Mouse (Mus musculus): Measurements from ENCODE around the gene Hmgcl. TPM values are rescaled to one million over a fixed set of nuclear protein-coding genes. Genes with fewer than 3 reads are reported as not detected.
"Not testable (repeated sequence)": the region's sequence is repeated elsewhere in the genome, so short reads cannot be mapped to it uniquely, and the experiment has no call there.

Gene Hmgcl
- polyA plus RNA-seq, 2 experiments from 2014 or later, result 73.7 to 104 TPM

DNA sequence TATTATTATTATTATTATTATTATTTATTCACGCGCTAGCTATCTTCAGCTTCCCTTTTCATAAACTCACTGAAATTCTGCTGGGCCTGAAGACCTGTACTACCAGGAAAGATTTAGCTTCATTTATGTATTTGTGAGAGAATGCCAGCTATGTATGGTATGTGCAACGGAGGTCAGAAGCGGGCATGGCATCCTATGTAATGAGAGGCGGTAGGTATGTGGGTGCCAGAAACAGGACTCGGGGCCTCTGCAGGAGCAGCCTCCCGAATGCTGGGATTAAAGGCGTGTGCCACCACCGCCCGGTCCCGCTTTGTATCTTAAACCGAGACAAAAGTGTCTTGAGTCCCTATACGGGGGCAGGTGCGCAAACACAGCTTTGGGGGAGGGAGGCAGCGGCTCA is 16.7 kb downstream of the Hmgcl start:
- ATAC-seq, result peak; percentile 10

DNA sequence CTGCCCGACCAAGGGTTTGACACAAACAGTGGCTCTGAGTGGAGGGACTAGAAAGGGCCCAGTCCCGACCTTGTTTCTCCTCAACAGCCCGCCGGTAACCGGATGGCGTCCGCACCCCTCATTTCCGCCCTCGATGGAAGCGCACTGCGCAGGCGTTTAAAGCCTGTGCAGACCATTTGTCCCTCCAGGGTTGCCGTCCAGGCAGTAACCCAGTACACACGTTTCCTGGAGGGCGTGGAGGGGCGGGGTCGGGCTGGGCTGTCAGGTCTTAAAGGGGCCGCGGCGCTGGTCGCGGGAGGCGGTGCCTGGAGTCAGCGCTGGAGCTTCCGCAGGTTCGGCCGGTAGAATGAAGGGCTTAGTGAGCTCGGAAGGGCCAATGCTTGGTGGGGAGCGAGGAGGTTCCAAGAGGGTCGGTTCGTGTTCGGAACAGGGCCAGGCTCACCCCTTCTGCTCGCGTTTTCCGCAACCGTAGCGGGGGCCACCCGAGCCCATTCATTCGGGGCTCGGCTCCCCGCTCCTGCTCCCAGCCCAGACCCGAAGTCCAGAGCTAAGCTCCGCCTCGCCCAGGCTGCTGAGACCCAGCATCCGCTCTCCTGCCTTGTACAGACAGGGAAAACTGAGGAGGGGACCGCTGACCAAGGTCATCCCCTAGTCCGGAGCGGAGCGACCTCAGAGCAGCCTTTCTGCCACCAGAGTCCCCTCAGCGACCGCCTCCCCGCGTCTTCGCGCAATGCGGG is 17.4 kb downstream of the Hmgcl start, which contains the start of gene Gale:
Gene Gale (plus strand): TSS at position 271 of the 737 bp plus-strand sequence.
- ATAC-seq, result peak; percentile 92

DNA sequence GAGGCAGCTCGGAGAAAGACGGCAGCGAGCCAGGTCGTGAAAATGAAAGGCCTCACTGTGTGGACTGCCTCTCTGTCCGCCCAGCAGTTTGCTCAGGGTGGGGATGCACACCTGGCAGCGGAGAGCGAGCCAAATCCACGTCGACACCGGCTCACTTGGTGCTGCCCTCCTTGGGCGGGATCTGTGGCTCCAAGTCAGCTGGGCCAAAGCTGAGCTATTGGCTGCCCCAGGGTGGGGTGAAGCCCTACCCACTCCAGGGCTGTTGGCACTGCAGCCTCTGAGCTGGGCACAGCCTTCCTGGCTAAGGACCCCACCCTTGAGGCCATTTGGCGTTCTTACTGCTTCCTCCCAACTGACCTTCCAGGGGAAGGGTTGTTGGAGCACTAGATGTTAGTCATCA is 18.2 kb downstream of the Hmgcl start:
- ATAC-seq, result no peak

DNA sequence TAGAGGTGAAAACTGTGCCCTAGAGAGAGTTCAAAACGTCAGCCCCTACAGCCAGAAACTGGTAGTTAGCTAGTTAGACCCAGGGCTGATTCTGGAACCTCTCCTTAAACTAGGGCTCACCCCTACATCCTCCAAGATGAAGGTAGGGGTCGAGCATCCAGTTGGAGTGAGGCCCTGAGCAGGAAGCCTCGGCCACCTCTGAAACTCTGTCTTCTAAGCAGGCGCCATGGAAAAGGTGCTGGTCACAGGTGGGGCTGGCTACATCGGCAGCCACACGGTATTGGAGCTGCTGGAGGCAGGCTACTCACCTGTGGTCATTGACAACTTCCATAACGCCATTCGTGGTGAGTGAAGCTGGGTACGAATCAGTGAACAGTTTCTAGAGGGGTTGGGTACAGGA is 18.9 kb downstream of the Hmgcl start:
- no peak for ATAC-seq

DNA sequence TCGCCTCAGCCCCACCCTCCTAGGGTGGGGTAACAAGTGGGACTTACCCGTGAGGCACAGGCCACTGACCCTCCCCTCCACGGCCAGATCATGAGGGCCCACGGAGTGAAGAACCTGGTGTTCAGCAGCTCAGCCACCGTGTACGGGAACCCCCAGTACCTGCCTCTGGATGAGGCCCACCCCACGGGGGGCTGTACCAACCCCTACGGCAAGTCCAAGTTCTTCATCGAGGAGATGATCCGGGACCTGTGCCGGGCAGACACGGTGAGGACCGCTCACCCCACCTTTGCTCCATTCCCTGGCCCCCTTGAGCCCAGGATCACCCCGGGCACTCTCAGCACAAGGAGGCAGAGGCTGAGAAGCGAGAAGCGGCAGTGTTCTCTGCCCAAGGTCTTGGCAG is 20.0 kb downstream of the Hmgcl start:
- ATAC-seq, result no peak

DNA sequence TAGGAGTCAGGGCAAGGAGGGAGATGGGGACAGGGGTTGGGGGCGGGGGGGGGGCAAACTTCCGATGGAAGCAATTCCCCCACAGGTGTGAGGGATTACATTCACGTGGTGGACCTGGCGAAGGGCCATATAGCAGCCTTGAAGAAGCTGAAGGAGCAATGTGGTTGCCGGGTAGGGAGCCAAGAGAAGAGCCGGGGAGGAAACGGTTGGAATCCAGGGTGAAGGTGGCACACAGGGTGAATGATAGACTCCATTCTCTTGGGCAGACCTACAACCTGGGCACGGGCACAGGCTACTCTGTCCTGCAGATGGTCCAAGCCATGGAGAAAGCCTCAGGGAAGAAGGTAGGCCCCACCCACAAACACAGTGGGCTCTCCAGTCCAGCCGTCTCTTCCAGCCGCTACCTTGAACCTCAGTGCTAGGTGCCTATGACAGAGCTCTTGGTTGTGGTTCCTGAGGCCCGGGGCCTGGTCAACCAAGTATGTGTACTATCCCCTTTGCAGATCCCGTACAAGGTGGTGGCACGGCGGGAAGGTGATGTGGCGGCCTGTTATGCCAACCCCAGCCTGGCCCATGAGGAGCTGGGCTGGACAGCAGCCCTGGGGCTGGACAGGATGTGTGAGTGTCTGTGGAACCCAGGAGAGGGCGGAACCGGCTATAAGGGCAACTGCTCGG is 21.0 kb downstream of the Hmgcl start:
- no peak for ATAC-seq

DNA sequence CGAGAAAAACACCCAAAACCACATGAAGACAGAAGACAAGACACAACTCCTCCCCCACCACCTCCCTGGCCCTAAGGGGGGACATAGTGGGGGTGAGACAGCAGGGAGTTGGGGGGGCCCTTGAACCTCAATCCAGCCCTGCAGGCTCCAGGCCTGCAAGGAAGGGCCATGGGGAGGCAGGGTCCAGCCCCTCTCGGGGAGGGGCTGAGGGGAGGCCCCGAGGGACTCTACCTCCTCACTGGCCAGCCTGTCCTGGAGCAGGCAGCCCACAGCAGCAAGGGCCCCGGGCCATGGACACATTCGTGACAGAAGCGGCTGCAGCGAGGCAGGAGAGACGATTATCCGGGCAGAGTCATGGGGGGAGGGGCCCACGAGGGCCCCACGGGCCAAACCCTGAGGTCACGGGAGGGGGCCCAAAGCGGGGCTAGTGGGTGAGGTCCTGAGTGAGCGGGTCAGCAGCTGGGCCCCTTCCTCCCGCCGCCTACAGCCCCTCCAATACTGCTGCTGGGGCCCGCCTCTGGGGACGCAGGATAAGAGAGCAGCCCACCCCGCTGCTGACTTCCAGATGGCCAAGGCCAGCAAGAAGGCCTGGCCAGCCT is 22.1 kb downstream of the Hmgcl start:
- ATAC-seq, result no peak

DNA sequence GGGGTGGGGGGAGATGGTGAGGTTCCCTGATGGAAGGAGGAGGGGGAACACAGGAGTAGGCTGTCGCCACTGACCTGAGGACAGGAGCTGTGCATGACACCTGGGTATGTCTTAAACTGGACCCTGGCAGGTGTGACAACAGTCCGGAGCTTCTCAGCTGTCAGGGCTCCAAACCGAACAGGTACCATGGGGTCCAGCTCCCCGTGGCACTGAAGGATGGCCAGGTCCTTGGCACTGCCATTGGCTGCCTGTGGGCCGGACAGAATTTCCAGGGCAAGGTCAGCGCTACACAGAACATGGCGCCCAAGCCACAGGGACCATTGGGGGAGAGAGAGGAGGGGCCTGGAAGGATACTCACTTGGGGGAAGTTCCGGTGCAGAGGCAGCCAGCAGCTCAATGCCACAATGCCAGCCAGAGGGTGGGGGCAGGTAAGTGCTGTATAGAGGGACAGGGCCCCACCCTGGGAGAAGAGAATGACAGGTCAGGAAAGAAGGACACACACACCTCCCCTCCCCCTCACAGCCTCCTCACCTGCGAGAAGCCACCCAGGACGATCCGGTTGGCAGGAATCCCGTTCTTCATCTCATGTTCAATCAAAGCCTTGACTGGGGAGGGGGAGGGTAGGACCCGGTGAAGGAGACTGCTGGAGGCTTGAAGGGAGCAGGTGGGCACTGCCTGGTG is 23.0 kb downstream of the Hmgcl start:
- ATAC-seq, result no peak

DNA sequence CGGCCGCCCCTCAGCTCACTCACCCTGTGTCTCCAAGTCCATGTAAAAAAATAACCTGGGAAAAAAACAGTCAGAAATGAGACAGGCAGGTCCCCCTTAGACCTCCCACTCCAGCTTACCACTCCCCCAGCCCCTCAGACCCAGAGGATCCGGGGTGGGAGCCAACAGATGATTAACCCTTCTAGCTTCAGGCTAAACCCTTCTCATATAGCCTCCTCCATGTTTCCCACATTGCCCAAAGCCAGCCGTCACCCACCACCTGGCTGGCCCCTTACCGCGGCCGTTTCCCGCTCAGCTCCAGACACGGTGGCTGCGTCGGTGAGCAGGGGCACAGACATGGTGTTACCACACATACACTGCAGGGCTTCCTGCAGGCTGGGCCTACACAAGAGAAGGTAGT is 24.3 kb downstream of the Hmgcl start:
- ATAC-seq, result no peak

DNA sequence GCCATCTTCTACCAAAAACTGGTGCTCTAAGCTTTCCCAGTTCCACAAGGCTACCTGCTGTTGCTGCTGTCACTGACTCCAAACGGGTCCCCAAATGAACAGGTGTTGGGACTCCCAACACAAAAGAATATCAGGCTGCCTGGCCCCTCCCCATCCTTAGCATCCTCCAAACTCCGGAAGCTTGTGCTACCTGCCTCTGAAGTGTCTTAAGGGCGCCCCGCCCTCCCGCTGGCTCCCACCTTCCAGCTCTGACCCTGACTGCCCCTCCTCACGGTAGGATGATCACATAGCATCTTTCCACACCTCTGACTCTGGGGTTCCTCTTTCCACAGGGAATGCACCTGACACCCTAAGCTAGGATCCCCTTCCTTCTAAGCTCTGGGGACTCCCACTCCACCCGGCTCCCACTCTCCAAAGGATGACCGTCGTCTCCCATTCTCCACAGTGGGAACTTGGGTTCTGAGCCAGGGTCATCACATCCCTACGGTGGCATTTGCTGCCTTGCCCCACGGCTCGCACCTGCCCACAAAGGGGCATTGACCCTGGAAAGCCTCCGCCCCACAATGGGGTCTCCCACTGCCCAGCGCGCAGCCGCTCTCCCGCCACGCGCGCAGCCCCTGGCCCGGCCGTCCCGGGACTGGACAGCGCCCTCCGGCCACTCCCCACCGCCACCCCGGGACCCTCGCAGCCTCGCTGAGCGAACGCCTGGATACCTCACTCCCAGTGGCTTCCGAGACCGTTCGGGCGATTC is 25.7 kb downstream of the Hmgcl start:
- peak; percentile 38 for ATAC-seq

DNA sequence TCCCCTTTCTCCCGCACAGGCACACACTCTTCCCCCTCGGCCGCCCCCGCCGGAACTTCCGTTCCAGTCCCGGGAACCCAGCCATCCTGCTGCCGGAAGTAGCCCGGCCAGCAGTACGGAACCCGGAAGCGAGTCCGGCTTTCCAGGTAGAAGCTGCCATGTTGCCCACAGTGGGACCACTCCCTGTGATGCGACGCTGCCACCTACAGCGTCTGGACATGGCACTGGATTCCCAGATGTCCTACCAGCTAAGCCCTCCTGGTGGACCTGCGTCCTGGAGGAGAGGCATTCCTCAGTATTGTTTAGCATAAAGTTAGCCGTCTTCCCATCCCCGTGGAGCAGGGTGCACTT is 26.3 kb downstream of the Hmgcl start, which contains the start of gene Lypla2:
Gene Lypla2 (minus strand): TSS at position 71 of the 351 bp plus-strand sequence.
- ATAC-seq, result peak; percentile 84

DNA sequence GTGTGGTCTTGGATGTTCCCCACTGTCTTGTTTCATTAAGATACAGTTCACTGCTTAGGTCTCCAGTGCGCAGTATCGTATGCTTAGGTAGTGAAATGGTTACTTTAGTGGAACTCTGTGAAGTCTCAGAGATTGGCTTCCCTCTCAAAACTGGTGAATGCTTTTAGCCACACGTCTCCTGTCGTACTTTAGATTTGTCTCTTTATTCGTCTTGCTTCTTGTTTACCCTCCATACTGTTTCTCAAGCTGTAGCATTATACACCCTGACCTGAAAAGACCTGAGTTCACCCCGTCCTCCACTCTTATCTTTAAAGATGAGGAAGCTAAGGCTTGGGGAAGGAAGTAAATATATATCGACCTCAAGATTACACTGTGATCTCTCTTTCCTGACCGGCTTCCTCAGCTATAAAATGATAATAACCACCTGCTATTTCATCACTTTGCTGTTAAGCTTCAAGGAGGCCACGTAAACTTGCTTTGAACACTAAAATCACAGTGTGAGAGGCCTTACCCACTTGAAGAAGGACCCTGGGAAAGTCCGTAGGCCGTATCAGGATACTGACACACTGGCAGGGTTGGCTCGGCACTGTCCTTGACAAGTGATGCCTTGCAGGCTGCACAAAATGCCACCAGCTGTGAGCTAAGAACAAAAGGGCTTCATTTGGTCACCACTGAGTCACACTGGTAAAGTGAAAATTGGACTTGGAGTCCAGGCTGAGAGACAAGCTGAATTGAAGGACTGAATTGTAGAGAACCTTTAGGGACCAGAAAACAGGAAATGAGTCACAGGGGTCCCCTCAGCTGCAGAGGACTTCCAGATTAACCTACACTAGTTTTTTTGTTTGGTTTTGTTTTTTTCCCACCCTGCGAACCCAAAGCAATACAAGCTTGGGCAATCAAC is 26.9 kb downstream of the Hmgcl start:
- ATAC-seq, result peak; percentile 30

DNA sequence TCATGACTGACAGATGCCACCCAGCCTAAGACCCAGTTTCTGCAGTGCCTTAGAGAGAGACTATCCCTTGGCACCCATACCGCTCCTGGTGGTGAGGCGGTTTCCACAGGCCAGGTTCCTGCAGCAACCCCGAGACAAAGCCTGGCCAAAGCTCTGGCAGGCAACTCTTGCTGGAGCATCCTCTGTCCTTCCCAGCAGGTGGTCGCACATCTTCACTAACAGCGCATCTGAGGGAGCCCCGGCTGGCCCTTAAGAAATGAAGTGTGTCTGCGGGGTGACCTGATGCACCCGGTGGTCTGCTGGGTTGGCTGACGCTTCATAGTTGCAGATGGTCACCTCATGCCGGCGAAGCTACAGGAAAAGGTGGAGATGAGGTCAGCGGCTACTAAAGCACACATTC is 29.9 kb downstream of the Hmgcl start:
- no peak for ATAC-seq

DNA sequence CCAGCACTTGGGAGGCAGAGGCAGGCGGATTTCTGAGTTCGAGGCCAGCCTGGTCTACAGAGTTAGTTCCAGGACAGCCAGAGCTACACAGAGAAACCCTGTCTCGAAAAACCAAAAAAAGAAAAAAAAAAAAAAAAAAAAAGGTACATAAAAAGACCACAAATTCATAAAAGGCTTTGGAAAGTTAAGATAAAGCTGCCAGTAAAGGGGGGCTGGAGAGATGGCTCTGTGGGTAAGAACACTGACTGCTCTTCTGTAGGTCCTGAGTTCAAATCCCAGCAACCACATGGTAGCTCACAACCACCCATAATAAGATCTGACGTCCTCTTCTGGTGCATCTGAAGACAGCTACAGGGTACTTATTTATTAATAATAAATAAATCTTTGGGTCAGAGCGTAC is 34.0 kb downstream of the Hmgcl start:
- ATAC-seq, result not testable (repeated sequence)

DNA sequence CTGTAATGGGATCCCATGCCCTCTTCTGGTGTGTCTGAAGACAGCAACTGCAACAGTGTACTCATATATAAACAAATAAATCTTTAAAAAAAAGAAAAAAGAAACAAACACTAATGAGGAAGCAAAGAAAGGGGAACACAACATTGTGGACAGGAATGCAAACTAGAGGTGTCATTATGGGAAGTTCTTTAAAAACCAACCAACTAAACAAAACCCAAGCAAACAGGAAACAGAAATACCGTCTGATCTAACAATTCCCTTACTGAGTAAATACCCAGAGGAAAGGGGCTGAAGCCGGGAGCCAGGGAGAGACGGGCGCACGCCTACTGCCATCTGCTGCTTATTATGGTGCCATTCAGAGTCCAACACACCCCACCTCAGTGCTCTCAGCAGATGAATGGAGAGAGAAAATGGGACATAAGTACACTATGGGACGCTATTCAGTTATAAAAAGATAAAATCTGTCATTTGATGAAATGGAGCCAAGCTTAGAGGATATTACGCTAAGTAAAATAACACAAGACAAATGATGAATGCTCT is 35.3 kb downstream of the Hmgcl start:
- no peak for ATAC-seq

DNA sequence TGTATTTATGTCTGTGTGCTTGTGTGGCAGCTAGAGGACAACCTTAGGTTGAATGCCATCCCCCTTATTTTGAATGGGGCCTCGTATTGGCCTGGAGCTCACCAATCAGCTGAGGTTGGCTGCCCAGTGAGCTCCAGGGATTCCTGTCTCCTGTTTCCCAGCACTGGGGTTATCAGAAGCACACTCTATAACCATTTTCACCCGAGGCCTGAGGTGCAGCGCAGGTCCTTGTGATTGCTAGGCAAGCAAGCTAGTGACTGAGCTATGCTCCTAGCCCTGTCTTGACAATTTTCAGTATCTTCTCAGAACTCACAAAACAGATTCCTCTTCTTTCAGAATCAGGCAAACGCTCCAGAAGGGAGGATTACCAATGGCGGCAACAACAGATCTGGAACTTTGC is 38.3 kb downstream of the Hmgcl start:
- no peak for ATAC-seq

DNA sequence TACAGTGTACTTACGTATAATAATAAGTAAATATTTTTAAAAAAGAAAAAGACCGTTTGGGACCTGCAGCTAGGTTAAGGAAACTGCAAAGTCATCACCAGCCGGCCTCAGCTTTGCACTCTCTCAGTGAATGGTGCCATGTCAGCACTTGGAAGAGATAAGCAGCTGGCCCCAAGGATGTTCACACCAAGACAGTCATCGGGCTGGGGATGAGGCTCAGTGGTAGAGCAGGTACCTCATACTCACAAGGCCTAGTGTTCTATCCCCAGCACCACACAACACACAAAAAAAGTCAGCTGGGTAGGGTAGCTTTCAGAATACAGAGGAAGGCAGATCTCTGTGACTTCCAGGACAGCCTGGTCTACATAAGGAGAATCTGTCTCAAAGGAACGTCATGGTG is 38.9 kb downstream of the Hmgcl start:
- ATAC-seq, result no peak

DNA sequence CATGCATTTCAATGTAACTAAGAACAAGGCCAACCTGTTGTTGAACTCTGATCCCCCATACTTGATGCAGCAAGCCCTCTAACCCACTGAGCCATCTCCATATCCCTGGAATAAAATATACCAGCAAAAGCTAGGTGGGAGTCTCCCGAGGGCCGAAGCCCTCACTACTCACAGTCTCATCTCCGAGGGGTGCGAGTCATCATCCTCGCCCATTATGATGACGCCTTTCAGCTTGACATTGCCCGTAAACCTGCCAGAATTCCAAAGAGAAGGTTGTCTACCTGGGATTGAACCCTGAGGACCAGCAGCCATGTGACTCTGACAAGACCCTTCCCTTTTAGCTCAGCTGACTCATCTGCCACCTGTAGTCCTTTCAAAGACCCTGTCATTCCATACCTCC is 39.5 kb downstream of the Hmgcl start:
- ATAC-seq, result no peak

DNA sequence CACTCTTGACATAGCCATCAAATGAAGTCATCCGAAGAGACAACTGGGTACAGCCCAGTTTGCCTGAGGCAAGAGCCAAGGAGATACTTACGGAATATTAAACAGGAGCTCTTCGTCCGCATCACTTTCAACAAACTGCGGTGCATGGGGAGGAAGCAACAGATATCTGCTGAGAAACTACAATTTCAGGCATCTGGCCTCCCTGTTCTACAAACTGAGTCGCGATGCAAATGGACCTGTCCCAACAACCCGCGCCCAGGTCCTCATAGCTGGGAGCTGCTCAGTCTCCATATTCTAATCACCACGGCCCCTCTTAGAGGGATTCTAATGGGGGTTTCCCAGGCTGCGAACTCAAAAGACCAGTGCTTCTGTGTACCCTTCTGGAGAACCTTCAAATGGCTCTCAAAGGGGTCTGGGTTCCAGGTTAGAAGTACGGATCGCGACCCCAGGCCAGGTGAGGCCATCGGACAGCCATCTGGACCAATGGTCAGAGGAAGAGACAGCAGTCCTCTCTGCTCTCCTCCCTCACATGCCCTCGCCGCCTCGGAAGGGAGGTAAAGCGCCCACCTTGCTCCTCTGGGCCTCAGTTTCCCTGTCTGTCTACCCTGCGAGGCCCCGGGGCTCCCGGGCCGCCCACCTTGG is 40.2 kb downstream of the Hmgcl start:
- peak; percentile 7 for ATAC-seq

DNA sequence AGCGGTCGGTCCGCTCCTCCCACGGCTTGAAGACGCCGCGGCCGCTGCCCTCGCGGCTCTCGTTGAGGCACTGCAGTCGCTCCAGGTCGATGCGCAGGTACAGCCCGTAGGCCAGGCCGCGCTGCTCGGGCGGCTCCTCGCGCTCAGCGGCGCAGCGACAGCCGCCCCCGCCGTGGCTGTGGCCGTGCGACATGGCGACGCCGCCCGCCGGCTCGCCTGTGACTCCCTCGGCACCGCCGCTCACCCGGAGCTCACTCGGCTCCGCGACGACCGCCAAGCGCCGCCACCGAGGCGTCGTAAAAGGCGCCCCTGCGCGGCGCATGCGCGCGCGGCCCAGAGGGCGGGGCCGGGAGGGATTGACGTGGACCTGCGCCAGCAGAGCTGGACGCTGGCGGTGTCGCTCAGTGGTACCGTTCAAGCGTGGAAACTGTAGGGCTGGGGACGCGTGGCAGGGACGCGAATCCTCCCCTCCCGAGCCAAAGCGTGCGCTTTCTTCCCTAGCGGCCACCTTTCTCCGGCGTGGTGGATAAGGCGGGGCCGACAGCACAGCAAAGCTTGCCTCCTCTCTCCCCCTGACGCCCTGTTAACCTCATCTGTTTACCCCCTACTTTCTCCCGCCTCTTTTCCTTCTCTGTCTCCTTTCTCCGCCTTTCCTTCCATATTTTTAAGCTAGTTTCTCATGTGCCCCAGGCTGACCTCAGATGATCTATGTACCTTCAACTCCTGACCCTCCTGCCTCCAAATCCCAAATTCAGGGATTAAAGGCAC is 40.9 kb downstream of the Hmgcl start, which contains the start of gene Pithd1:
Gene Pithd1 (minus strand): TSS at position 322 of the 768 bp plus-strand sequence.
- ATAC-seq, result peak; percentile 85
